Mouse (Mus musculus) ES-E14 (cell line): ENCODE measurements at regions not wholly inside any gene's neighbourhood (a gene's known extent, or its start where the extent isn't known, plus 50 kb on each side); places are given as distances from the start of the nearest gene placed in this dataset.

Source experiments
- DNase-seq: peaks from one replicate; pipeline ENCODE4 v3.0.0-alpha.2; 2013; ENCODE audit warnings: low read depth, low spot score
- H3K27ac ChIP-seq: 2 replicates; pipeline ENCODE4 v1.5.1; 2012; ENCODE audit warnings: low read depth, mild to moderate bottlenecking, low read length, moderate library complexity, mixed read lengths; ENCODE audit not compliant: poor library complexity, insufficient read depth, severe bottlenecking
- H3K36me3 ChIP-seq: 2 replicates; pipeline ENCODE4 v1.6.1; 2012; ENCODE audit warnings: mild to moderate bottlenecking, low read length, moderate library complexity, mixed read lengths; ENCODE audit not compliant: control insufficient read depth, poor library complexity, insufficient read depth, severe bottlenecking
- H3K4me1 ChIP-seq, 2 experiments: fragments of 150-350 bp in 1 of 2; sonication (generic) in 1 of 2; 2 replicates each; pipeline ENCODE4 v1.6.1; 2012; ENCODE audit warnings: low read length in 2 of 2, mild to moderate bottlenecking in 1 of 2, mixed read lengths in 1 of 2; ENCODE audit not compliant: control insufficient read depth in 2 of 2, insufficient read depth in 2 of 2, poor library complexity in 1 of 2
- H3K4me3 ChIP-seq, 2 experiments: fragments of 150-350 bp in 1 of 2; sonication (generic) in 1 of 2; 2 replicates each; pipeline ENCODE4 v1.5.1; 2012; ENCODE audit warnings: low read length in 2 of 2, low read depth in 1 of 2, mild to moderate bottlenecking in 1 of 2, mixed read lengths in 1 of 2; ENCODE audit not compliant: insufficient read depth in 1 of 2, poor library complexity in 1 of 2, severe bottlenecking in 1 of 2
- H3K9ac ChIP-seq: 2 replicates; pipeline ENCODE4 v1.6.1; 2012; ENCODE audit warnings: low read depth, mild to moderate bottlenecking, low read length, mixed read lengths; ENCODE audit not compliant: poor library complexity, insufficient read depth, severe bottlenecking
- H3K9me3 ChIP-seq: fragments of 150-350 bp; sonication (generic); 2 replicates; pipeline ENCODE4 v1.6.1; 2012; ENCODE audit warnings: low read depth, mild to moderate bottlenecking, low read length; ENCODE audit not compliant: control insufficient read depth, insufficient read depth
- CHD2 ChIP-seq: IDR thresholded peaks from 2 replicates; pipeline ENCODE4 v1.6.1; 2014; ENCODE audit warnings: mild to moderate bottlenecking, low read depth, low read length, inconsistent platforms
- HCFC1 ChIP-seq: IDR thresholded peaks from 2 replicates; pipeline ENCODE4 v1.6.1; 2012; ENCODE audit warnings: low read length, inconsistent platforms, borderline replicate concordance; ENCODE audit not compliant: insufficient read depth
- MAFK ChIP-seq: IDR thresholded peaks from 2 replicates; pipeline ENCODE4 v1.6.1; 2014; ENCODE audit warnings: mild to moderate bottlenecking, low read depth, low read length, inconsistent platforms; ENCODE audit not compliant: insufficient read depth
- ZC3H11A ChIP-seq: IDR thresholded peaks from 2 replicates; pipeline ENCODE4 v1.6.1; 2012; ENCODE audit warnings: low read depth, mild to moderate bottlenecking, inconsistent platforms, low read length, borderline replicate concordance
- ZNF384 ChIP-seq: IDR thresholded peaks from 2 replicates; pipeline ENCODE4 v1.6.1; 2012; ENCODE audit warnings: low read depth, low read length, inconsistent platforms
- in situ Hi-C, 2 experiments: fragments of 600-800 bp; cut with MboI; formaldehyde crosslinking; loops; one replicate each; pipeline ENCODE4 v1.15.1; 2025; ENCODE audit warnings: low sequenced_read_pairs in 2 of 2, inconsistent platforms in 1 of 2; ENCODE audit not compliant: unreplicated experiment in 2 of 2

DNA sequence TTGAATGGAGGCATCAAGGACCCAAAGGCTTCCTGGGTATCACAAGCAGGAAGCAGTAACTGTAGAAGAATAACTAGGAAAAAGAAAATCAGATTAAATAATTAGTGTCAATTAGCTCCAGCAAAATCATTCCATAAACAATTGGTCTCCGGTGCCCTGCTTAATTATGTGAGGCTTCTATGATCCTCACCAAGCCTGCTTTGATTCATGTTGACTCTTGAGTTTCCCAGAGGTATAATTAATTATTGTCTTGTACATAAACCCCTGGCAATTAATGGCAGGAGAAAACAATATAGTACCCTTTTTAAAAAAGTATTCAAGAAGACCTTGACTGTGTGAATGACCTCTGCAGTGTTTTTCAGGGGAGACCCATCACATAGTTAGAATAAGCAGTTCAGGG lies 61.5 kb upstream of the Sp8 start:
- Histone ChIP-seq H3K4me1 (no peaks in the 10 kb centered on the region), H3K9ac (no peak overlapping the region), H3K36me3 (no peaks in the 10 kb centered on the region), H3K27ac (no peak overlapping the region), H3K4me3 (no peak overlapping the region), H3K9me3 (no peaks in the 10 kb centered on the region)
- no peak for DNase-seq
- in situ Hi-C loops, result no loop called here
- TF ChIP-seq HCFC1 (no peak), ZNF384 (no peak), ZC3H11A (no peak)

DNA sequence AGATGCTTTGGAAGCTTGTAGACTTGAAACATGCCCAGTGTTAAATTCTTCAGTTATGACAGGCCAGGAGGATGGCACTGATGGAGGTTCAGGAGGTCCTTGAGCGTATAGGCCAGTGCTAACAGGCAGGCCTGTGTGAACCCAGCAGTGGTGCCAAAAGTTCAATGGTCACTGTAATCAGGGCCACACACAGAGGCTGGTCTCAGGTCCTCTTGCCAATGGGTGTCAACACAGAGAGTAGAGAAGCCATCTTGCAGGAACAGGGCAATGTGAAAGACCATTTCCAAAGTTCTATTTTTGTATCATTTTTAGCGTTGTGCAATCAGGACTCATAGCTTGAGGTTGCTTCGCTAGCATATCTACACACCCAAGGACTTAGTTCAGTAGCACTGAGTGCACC lies 64.2 kb upstream of the Sp8 start:
- TF ChIP-seq ZC3H11A (no peak), ZNF384 (no peak), MAFK (no peak), CHD2 (no peak)
- Histone ChIP-seq H3K36me3 (no peaks in the 10 kb centered on the region), H3K4me3 (no peak overlapping the region), H3K9me3 (no peaks in the 10 kb centered on the region), H3K9ac (no peak overlapping the region), H3K4me1 (no peaks in the 10 kb centered on the region), H3K27ac (no peak overlapping the region)
- in situ Hi-C loops, result no loop called here
- DNase-seq, result no peak

DNA sequence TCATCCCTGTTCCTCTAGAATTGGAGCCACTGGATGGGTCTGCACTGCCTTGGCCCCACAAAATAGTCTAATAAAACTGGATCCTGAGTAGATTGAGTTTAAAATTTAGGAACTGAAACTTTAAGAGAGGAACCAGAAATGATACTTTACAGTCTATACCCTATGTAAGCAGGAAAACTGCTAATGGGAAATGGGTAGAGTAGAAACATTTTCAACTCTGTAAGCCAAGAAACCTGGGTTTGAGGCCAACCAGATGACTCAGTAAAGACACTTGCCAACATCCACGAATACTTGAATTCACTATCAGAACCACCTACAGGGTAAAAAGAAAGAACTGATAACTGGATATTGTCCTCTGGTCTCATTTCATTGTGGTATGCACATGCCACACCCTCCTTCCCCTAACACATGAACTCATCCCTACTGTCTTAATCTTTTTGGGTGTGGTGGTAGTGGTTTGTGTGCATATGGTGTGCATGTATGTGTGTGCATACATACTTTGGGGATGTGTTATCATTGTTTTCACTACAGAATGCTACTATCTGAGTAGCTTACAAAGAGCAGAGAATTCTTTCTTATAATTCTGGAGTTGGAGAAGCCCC lies 70.6 kb upstream of the Sp8 start:
- TF ChIP-seq ZNF384 (no peak), MAFK (no peak), CHD2 (no peak), HCFC1 (no peak), ZC3H11A (no peak)
- Histone ChIP-seq H3K27ac (no peak overlapping the region), H3K4me1 (no peaks in the 10 kb centered on the region), H3K36me3 (no peaks in the 10 kb centered on the region), H3K9me3 (no peaks in the 10 kb centered on the region), H3K4me3 (no peak overlapping the region), H3K9ac (no peak overlapping the region)
- no peak for DNase-seq
- in situ Hi-C loops, result no loop called here

DNA sequence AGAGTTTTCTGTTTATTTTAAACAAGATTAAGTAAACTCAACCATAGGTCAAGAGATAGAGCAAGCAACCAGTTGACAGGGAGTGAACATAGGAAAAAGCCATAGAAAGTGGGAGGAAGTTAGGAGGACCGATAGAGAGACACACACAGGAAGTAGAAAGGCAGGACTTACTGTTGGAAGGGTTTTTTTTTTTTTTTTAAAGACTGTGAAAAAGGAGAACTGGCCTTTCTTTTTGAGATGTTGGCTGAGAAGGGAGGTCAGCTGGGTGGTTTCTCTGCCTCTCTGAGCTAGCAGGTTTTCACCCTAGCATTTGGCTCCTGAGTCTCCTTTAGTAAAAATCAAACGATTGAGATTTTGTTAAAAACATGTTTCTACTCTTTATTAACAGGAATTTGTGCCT lies 73.3 kb upstream of the Sp8 start:
- no peaks in the 10 kb centered on the region for H3K4me1 ChIP-seq
- H3K36me3 ChIP-seq, result no peaks in the 10 kb centered on the region
- H3K4me3 ChIP-seq, result no peak overlapping the region
- TF ChIP-seq MAFK, result no peak
- TF ChIP-seq ZNF384, result no peak
- no peak for TF ChIP-seq HCFC1
- no peak for TF ChIP-seq ZC3H11A
- TF ChIP-seq CHD2, result no peak
- no peak overlapping the region for H3K27ac ChIP-seq
- H3K9me3 ChIP-seq, result no peaks in the 10 kb centered on the region
- DNase-seq, result no peak
- in situ Hi-C loops, result no loop called here
- no peak overlapping the region for H3K9ac ChIP-seq

DNA sequence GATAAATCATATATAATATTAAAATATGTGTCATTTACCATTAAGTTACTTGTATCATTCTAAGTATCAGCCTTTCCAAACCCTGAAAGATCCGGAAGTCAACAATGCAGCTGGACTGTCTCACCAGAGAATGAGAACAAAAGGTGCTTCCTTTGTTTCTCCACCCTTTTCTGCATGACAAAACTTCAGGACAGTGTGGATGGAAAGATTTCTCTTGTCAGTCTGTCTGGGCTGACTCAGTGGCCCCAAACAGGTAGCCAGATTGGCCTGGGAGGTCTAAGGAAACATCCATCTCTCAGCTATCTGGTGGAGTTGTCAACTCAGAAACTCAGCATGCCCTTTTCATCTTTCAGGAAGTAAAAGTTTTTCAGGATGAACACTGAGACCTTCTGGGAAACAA lies 79.7 kb upstream of the Sp8 start:
- no peak overlapping the region for H3K27ac ChIP-seq
- H3K9ac ChIP-seq, result no peak overlapping the region
- in situ Hi-C loops, result no loop called here
- no peak for TF ChIP-seq MAFK
- no peak for TF ChIP-seq HCFC1
- no peak for TF ChIP-seq CHD2
- no peak for TF ChIP-seq ZNF384
- TF ChIP-seq ZC3H11A, result no peak
- H3K4me1 ChIP-seq, result peaks cover 2 to 11% of the 10 kb centered on the region in 2 experiments; a peak in 3 of 4 replicates
- H3K36me3 ChIP-seq, result no peaks in the 10 kb centered on the region
- no peaks in the 10 kb centered on the region for H3K9me3 ChIP-seq
- peak; percentile 25 for DNase-seq
- no peak overlapping the region for H3K4me3 ChIP-seq
